Mouse (Mus musculus) limb, embryonic 13.5 days (tissue): Measurements from ENCODE around the gene Amfr. TPM values are rescaled to one million over a fixed set of nuclear protein-coding genes. Genes with fewer than 3 reads are reported as not detected.
A peak's percentile ranks its signal among the peaks of the same experiment; 100 is the strongest.
"Not testable (repeated sequence)": the region's sequence is repeated elsewhere in the genome, so short reads cannot be mapped to it uniquely, and the experiment has no call there.

Source experiments
- ATAC-seq: fragments of 200-750 bp; cut with Nextera tagmentation; 2 replicates; pipeline ENCODE4 v1.8.0; 2017; ENCODE audit warnings: low read depth, moderate number of reproducible peaks, moderate TSS enrichment; ENCODE audit not compliant: low FRiP score
- H3K27ac ChIP-seq: fragments of 300-500 bp; sonication (generic); 2 replicates; pipeline ENCODE4 v1.5.1; 2015; ENCODE audit warnings: inconsistent platforms, mild to moderate bottlenecking, moderate library complexity
- H3K27me3 ChIP-seq: fragments of 300-500 bp; sonication (generic); 2 replicates; pipeline ENCODE4 v1.6.1; 2015; ENCODE audit warnings: mild to moderate bottlenecking, inconsistent platforms
- H3K36me3 ChIP-seq: fragments of 300-500 bp; sonication (generic); 2 replicates; pipeline ENCODE4 v1.6.1; 2015; ENCODE audit warnings: inconsistent platforms, mild to moderate bottlenecking, moderate library complexity
- H3K4me1 ChIP-seq: fragments of 300-500 bp; sonication (generic); 2 replicates; pipeline ENCODE4 v1.6.1; 2015; ENCODE audit warnings: inconsistent platforms
- H3K4me2 ChIP-seq: fragments of 300-500 bp; sonication (generic); replicated peaks from 2 replicates; pipeline ENCODE4 v1.6.1; 2015; ENCODE audit warnings: inconsistent platforms, mild to moderate bottlenecking, moderate library complexity
- H3K4me3 ChIP-seq: fragments of 300-500 bp; sonication (generic); 2 replicates; pipeline ENCODE4 v1.5.1; 2015; ENCODE audit warnings: moderate library complexity, mild to moderate bottlenecking, inconsistent platforms
- H3K9ac ChIP-seq: fragments of 300-500 bp; sonication (generic); 2 replicates; pipeline ENCODE4 v1.6.1; 2015; ENCODE audit warnings: mild to moderate bottlenecking, inconsistent platforms
- H3K9me3 ChIP-seq: fragments of 300-500 bp; sonication (generic); 2 replicates; pipeline ENCODE4 v1.6.1; 2016; ENCODE audit warnings: inconsistent platforms
- WGBS: fragments of 180-500 bp; shearing (Covaris S2); methylation state at CpG from one replicate; pipeline ENCODE4 v1.1.7; 2015; 5-methylcytosine and 5-hydroxymethylcytosine counted together
- polyA plus RNA-seq: library from polyadenylated mRNA; unstranded; fragments of >200 nt; fragmentation: Nextera tagmentation; extraction: Ambion mirVana; gene quantifications from 2 replicates; pipeline ENCODE4 v1.2.1, GENCODE M21; 2015

Gene Amfr
- polyA plus RNA-seq: 41.9 TPM in 2 replicates

GRCm38 (mm10) chr8:94012013-94012951 is at the start of gene Amfr:
Gene Amfr (minus strand): TSS chr8:94012842.
- Histone ChIP-seq H3K27me3 (no peaks in the 10 kb centered on the region), H3K27ac (peak within 1 kb of the TSS; percentile 92), H3K4me3 (peak within 1 kb of the TSS; percentile 94), H3K9me3 (no peaks in the 10 kb centered on the region), H3K4me1 (peaks cover 24% of the 10 kb centered on the region), H3K9ac (peak within 1 kb of the TSS; percentile 97), H3K36me3 (peaks cover 6% of the 10 kb centered on the region), H3K4me2 (peak within 1 kb of the TSS; percentile 86)
- under 1% methylated on average over 125 of the region's 130 CpGs for WGBS
- peak; percentile 95 for ATAC-seq

- Histone ChIP-seq H3K36me3 (peaks cover 66% of the 10 kb centered on the region), H3K27ac (no peak overlapping the region), H3K9me3 (no peaks in the 10 kb centered on the region), H3K4me2 (no peak overlapping the region), H3K27me3 (no peaks in the 10 kb centered on the region), H3K4me1 (no peaks in the 10 kb centered on the region), H3K4me3 (no peak overlapping the region), H3K9ac (no peak overlapping the region)
- no peak for ATAC-seq
- 63% methylated on average over 6 of the region's 6 CpGs for WGBS
Measured at GRCm38 (mm10) chr8:94057157-94057854, 44.7 kb upstream of the Amfr start.

GRCm38 (mm10) chr8:94052696-94053095 is 40.1 kb upstream of the Amfr start:
- Histone ChIP-seq H3K27me3 (no peaks in the 10 kb centered on the region), H3K4me1 (no peaks in the 10 kb centered on the region)
- 91% methylated on average over 12 of the region's 12 CpGs for WGBS

GRCm38 (mm10) chr8:94047845-94048244 is 35.2 kb upstream of the Amfr start:
- Histone ChIP-seq H3K4me1 (no peaks in the 10 kb centered on the region), H3K9ac (no peak overlapping the region), H3K4me3 (no peak overlapping the region), H3K27ac (no peak overlapping the region), H3K9me3 (no peaks in the 10 kb centered on the region), H3K4me2 (no peak overlapping the region), H3K27me3 (no peaks in the 10 kb centered on the region), H3K36me3 (peaks cover 22% of the 10 kb centered on the region)
- whole genome bisulfite sequencing: 62% methylated on average over 2 of the region's 2 CpGs
- no peak for ATAC-seq

More at GRCm38 (mm10) chr8:94052696-94053095, 40.1 kb upstream of the Amfr start:
- H3K9me3 ChIP-seq: no peaks in the 10 kb centered on the region
- H3K27ac ChIP-seq: no peak overlapping the region
- no peak overlapping the region for H3K4me2 ChIP-seq
- peaks cover 44% of the 10 kb centered on the region for H3K36me3 ChIP-seq
- no peak for ATAC-seq
- H3K9ac ChIP-seq: no peak overlapping the region
- H3K4me3 ChIP-seq: no peak overlapping the region

- Histone ChIP-seq H3K4me1 (peaks cover 24% of the 10 kb centered on the region), H3K36me3 (peaks cover 11% of the 10 kb centered on the region), H3K27ac (no peak overlapping the region), H3K9me3 (no peaks in the 10 kb centered on the region), H3K9ac (peak overlapping the region; percentile 67), H3K27me3 (no peaks in the 10 kb centered on the region), H3K4me2 (peak overlapping the region; percentile 76), H3K4me3 (peak overlapping the region; percentile 78)
- no peak for ATAC-seq
- 10% methylated on average over 15 of the region's 15 CpGs for WGBS
Measured at GRCm38 (mm10) chr8:94037806-94038205, 25.2 kb upstream of the Amfr start.

GRCm38 (mm10) chr8:94036944-94037524 is 24.4 kb upstream of the Amfr start, which contains the start of the genes Nudt21 and Ogfod1:
Gene Nudt21 (minus strand): TSS chr8:94037031.
Gene Ogfod1 (plus strand): TSS chr8:94037198.
- under 1% methylated on average over 40 of the region's 41 CpGs for WGBS
- ATAC-seq: peak; percentile 99
- Histone ChIP-seq H3K4me3 (peak within 1 kb of the TSS; percentile 78), H3K36me3 (peaks cover 10% of the 10 kb centered on the region), H3K9me3 (no peaks in the 10 kb centered on the region), H3K27ac (peak within 1 kb of the TSS; percentile 75), H3K4me1 (peaks cover 24% of the 10 kb centered on the region), H3K4me2 (peak within 1 kb of the TSS; percentile 87), H3K9ac (peak within 1 kb of the TSS; percentile 73), H3K27me3 (no peaks in the 10 kb centered on the region)

- Histone ChIP-seq H3K27ac (peak overlapping the region; percentile 75), H3K4me1 (peaks cover 24% of the 10 kb centered on the region), H3K4me2 (peak overlapping the region; percentile 87), H3K4me3 (peak overlapping the region; percentile 78), H3K36me3 (peaks cover 12% of the 10 kb centered on the region), H3K9ac (peak overlapping the region; percentile 73)
- not testable (repeated sequence) for H3K27me3 ChIP-seq, H3K9me3 ChIP-seq
- peak; percentile 89 for ATAC-seq
- WGBS: under 1% methylated on average over 25 of the region's 32 CpGs
Measured at GRCm38 (mm10) chr8:94036541-94036940, 23.9 kb upstream of the Amfr start.

GRCm38 (mm10) chr8:94035200-94035599 is 22.6 kb upstream of the Amfr start:
- Histone ChIP-seq H3K27ac (no peak overlapping the region), H3K4me1 (peaks cover 24% of the 10 kb centered on the region), H3K9ac (peak overlapping the region; percentile 52), H3K4me3 (peak overlapping the region; percentile 78), H3K36me3 (peaks cover 21% of the 10 kb centered on the region), H3K27me3 (no peaks in the 10 kb centered on the region), H3K4me2 (peak overlapping the region; percentile 87), H3K9me3 (no peaks in the 10 kb centered on the region)
- WGBS: 50% methylated on average over 5 of the region's 5 CpGs
- ATAC-seq: no peak

- Histone ChIP-seq H3K4me2 (no peak overlapping the region), H3K27ac (no peak overlapping the region), H3K9ac (no peak overlapping the region), H3K9me3 (no peaks in the 10 kb centered on the region), H3K36me3 (peaks cover 27% of the 10 kb centered on the region), H3K27me3 (no peaks in the 10 kb centered on the region), H3K4me1 (peaks cover 24% of the 10 kb centered on the region), H3K4me3 (no peak overlapping the region)
- WGBS: 84% methylated on average over 3 of the region's 3 CpGs
- no peak for ATAC-seq
Measured at GRCm38 (mm10) chr8:94033601-94034000, 21.0 kb upstream of the Amfr start.

GRCm38 (mm10) chr8:94029701-94030100 is 17.1 kb upstream of the Amfr start:
- ATAC-seq: no peak
- H3K27ac ChIP-seq: no peak overlapping the region
- no peaks in the 10 kb centered on the region for H3K27me3 ChIP-seq
- H3K4me2 ChIP-seq: no peak overlapping the region
- H3K9me3 ChIP-seq: no peaks in the 10 kb centered on the region
- H3K36me3 ChIP-seq: peaks cover 62% of the 10 kb centered on the region
- no peak overlapping the region for H3K9ac ChIP-seq
- no peak overlapping the region for H3K4me3 ChIP-seq
- H3K4me1 ChIP-seq: peaks cover 6% of the 10 kb centered on the region
- WGBS: 94% methylated on average over 9 of the region's 9 CpGs

- no peaks in the 10 kb centered on the region for H3K9me3 ChIP-seq
- H3K4me2 ChIP-seq: no peak overlapping the region
- H3K36me3 ChIP-seq: peaks cover 79% of the 10 kb centered on the region
- no peak overlapping the region for H3K27ac ChIP-seq
- H3K27me3 ChIP-seq: no peaks in the 10 kb centered on the region
- no peak for ATAC-seq
- no peaks in the 10 kb centered on the region for H3K4me1 ChIP-seq
- no peak overlapping the region for H3K9ac ChIP-seq
- H3K4me3 ChIP-seq: no peak overlapping the region
- WGBS: 93% methylated on average over 6 of the region's 6 CpGs
Measured at GRCm38 (mm10) chr8:94023916-94024315, 11.3 kb upstream of the Amfr start.
